Mouse (Mus musculus) ES-Bruce4 (cell line): Measurements from ENCODE around the gene Mtmr11. TPM values are rescaled to one million over a fixed set of nuclear protein-coding genes. Genes with fewer than 3 reads are reported as not detected.

Experiments used
- H3K27ac ChIP-seq: 2 replicates; pipeline ENCODE4 v1.5.1; 2012; ENCODE audit warnings: low read length, inconsistent platforms; ENCODE audit not compliant: insufficient read depth
- H3K27me3 ChIP-seq: 2 replicates; pipeline ENCODE4 v1.6.1; 2012; ENCODE audit warnings: mild to moderate bottlenecking, low read length, inconsistent platforms; ENCODE audit not compliant: control insufficient read depth, poor library complexity, insufficient read depth, severe bottlenecking
- H3K36me3 ChIP-seq: 2 replicates; pipeline ENCODE4 v1.6.1; 2012; ENCODE audit warnings: inconsistent platforms, mild to moderate bottlenecking, low read length, moderate library complexity; ENCODE audit not compliant: control insufficient read depth, poor library complexity, insufficient read depth, severe bottlenecking
- H3K4me1 ChIP-seq: one replicate; pipeline ENCODE4 v1.8.1; 2011; ENCODE audit warnings: low read length; ENCODE audit not compliant: control insufficient read depth, insufficient read depth
- H3K4me3 ChIP-seq: 2 replicates; pipeline ENCODE4 v1.5.1; 2011; ENCODE audit warnings: low read depth, mild to moderate bottlenecking, low read length
- H3K9ac ChIP-seq: 2 replicates; pipeline ENCODE4 v1.6.1; 2012; ENCODE audit warnings: low read depth, mild to moderate bottlenecking, inconsistent platforms; ENCODE audit not compliant: poor library complexity, severe bottlenecking
- H3K9me3 ChIP-seq: replicated peaks from 2 replicates; pipeline ENCODE4 v1.6.1; 2012; ENCODE audit warnings: mild to moderate bottlenecking, low read length, inconsistent platforms; ENCODE audit not compliant: control insufficient read depth, poor library complexity, insufficient read depth, severe bottlenecking
- CTCF ChIP-seq: IDR thresholded peaks from one replicate; pipeline ENCODE4 v1.8.1; 2011; ENCODE audit warnings: low read depth, low read length
- EP300 ChIP-seq: IDR thresholded peaks from 2 replicates; pipeline ENCODE4 v1.6.1; 2011; ENCODE audit warnings: low read depth, low read length; ENCODE audit not compliant: insufficient read depth
- POLR2A ChIP-seq: IDR thresholded peaks from one replicate; pipeline ENCODE4 v1.8.1; 2011; ENCODE audit warnings: low read length; ENCODE audit not compliant: insufficient read depth
- polyA plus RNA-seq: library from polyadenylated mRNA; stranded (reverse); fragments of >200 nt; gene quantifications from 2 replicates; pipeline ENCODE4 v1.2.4, GENCODE M21; 2011; ENCODE audit warnings: low read depth; ENCODE audit not compliant: missing spikeins, insufficient read depth, insufficient read length

The Mtmr11 gene
- polyA plus RNA-seq, 1 experiment = 4.3 TPM

DNA sequence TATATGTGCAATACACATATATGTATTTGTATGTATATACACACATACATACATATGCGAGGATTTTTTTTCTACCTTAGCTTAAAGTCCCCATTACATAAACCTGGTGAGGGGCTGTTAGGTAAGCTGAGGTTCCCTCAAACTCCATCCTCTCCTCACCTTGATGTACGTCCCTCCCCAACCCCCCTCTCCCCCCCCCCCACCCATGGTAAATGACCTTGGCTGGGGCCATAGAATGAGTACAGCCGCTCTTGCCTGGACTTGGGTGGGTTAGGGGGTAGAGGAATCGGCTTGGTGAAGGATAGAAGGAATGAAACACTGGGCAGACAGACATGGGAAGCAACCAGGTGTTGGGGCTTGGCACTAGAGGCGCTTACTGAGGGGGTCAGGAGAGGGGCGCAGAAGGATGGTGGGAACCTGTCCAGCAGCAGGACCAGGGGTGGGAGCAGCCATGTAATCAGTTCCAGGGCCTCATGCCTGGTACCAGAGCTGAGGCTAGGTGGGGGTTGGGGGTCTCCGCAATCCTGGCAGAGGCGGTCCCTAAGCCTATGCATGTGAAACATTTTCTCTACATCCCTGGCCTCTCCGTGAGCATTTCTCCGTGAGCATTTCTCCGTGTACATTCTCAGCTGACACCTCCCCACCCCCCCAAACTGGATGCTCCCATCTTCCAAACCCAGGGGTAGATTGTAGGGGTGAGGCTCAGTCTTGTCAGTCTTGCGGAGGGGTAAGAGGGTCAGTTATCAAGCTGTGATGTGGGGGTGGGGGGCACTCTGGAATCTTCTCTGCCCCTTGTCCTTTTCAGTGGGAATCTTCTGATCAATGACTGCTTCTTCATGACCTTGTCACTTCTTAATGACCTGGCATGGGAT lies 19.9 kb downstream of the Mtmr11 start:
- no peaks in the 10 kb centered on the region for H3K9me3 ChIP-seq

DNA sequence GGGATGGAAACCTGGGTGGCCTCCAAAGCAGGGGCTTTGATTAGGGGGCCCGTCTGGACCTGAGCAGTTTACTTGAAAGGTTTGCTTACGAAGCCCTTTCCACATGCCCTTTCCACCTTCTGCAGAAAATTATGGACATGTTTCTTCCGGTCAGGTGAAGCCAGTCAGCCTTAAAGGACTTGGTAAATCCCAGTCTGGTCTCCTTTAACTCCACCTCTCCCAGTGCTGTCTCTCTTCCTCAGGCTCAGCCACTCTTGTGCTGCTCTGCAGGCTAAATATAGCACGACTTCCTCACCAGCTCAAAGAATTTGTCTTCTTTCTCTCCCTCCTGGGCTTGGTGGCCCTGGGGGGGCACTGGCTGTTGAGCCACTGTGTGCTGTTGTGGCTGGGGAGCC lies 20.6 kb downstream of the Mtmr11 start:
- Histone ChIP-seq H3K9ac (no peak overlapping the region), H3K4me1 (no peaks in the 10 kb centered on the region), H3K27me3 (no peaks in the 10 kb centered on the region), H3K9me3 (no peaks in the 10 kb centered on the region), H3K27ac (no peak overlapping the region), H3K4me3 (no peak overlapping the region), H3K36me3 (peaks cover 7% of the 10 kb centered on the region)
- TF ChIP-seq CTCF (no peak), POLR2A (no peak), EP300 (no peak)

More for the DNA sequence above, 19.9 kb downstream of the Mtmr11 start:
- TF ChIP-seq EP300 (no peak), POLR2A (no peak), CTCF (no peak)
- no peaks in the 10 kb centered on the region for H3K27me3 ChIP-seq
- no peaks in the 10 kb centered on the region for H3K4me1 ChIP-seq
- H3K9ac ChIP-seq = peak overlapping the region; percentile 77; the same call in 1 of the 2 replicates
- H3K36me3 ChIP-seq = peaks cover 8% of the 10 kb centered on the region
- no peak overlapping the region for H3K27ac ChIP-seq
- no peak overlapping the region; the same call in 1 of the 2 replicates for H3K4me3 ChIP-seq

GRCm38 (mm10) chr3:96192977-96193376 lies 31.2 kb downstream of the Mtmr11 start:
- no peaks in the 10 kb centered on the region for H3K4me1 ChIP-seq
- H3K9me3 ChIP-seq = no peaks in the 10 kb centered on the region
- H3K9ac ChIP-seq = no peak overlapping the region
- H3K27me3 ChIP-seq = no peaks in the 10 kb centered on the region
- TF ChIP-seq POLR2A = no peak
- no peak for TF ChIP-seq EP300
- TF ChIP-seq CTCF = no peak
- no peak overlapping the region for H3K27ac ChIP-seq
- H3K4me3 ChIP-seq = no peak overlapping the region
- no peaks in the 10 kb centered on the region for H3K36me3 ChIP-seq

DNA sequence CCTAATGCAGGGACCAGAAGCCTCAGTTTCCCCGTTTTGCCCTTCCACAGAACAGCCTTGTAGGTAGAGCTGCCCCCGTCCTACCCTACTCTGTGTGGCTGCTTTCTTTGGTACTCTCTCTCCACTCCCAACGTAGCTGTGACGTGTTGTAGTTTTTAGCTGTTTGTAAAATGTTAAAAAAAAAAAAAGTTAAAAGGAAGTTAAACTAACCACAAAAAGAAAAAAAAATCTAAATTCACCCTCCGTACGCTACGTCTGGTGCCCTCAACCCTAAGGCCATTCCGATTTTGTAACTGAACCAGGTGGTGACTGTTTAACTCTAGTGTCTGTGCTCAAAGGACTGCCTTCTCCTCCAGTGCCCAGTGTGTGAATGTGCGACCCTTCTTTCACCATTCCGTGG lies 33.2 kb downstream of the Mtmr11 start:
- no peaks in the 10 kb centered on the region for H3K9me3 ChIP-seq
- TF ChIP-seq POLR2A = no peak
- no peak for TF ChIP-seq CTCF
- TF ChIP-seq EP300 = no peak
- peaks cover 1% of the 10 kb centered on the region for H3K4me1 ChIP-seq
- H3K27ac ChIP-seq = no peak overlapping the region
- H3K9ac ChIP-seq = no peak overlapping the region
- no peaks in the 10 kb centered on the region for H3K27me3 ChIP-seq
- no peaks in the 10 kb centered on the region for H3K36me3 ChIP-seq
- no peak overlapping the region for H3K4me3 ChIP-seq

DNA sequence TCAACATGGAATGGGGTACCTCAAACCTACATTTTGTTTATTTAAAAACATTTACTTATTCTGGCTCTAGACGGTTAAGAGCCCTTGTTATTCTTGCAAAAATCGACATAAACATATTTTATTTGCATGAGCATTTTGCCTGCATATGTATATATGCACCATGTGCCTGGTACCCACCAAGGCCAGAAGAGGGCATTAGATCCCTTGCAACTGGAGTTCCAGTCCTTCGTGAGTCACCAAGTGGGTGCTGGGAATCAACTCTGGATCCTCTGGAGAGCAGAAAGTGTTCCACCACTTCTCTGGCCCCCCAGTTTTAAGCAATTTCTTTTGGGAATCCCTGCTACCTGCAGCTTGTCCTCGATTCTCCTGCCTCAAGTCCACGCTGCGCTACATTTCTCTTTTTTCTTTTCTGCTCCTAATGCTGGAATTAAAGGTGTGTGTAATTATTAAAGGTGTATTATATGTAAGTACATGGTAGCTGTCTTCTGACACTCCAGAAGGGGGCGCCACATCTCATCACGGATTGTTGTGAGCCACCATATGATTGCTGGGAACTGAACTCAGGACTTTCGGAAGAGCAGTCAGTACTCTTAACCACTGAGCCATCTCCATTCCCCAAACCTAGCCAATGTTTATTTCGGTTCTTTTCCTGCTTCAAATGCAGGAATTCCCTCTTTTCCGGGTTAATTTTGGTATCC lies 34.0 kb downstream of the Mtmr11 start:
- H3K9ac ChIP-seq = peak overlapping the region; percentile 61
- peaks cover 1% of the 10 kb centered on the region for H3K4me1 ChIP-seq
- no peaks in the 10 kb centered on the region for H3K27me3 ChIP-seq
- peak overlapping the region; percentile 47 for H3K27ac ChIP-seq
- no peak overlapping the region for H3K4me3 ChIP-seq
- no peaks in the 10 kb centered on the region for H3K36me3 ChIP-seq
- TF ChIP-seq CTCF = peak; percentile 21
- TF ChIP-seq EP300 = no peak
- H3K9me3 ChIP-seq = no peaks in the 10 kb centered on the region
